Mouse (Mus musculus) heart, postnatal 0 days (tissue): ENCODE measurements at regions not wholly inside any gene's neighbourhood (a gene's known extent, or its start where the extent isn't known, plus 50 kb on each side); places are given as distances from the start of the nearest gene placed in this dataset.
A peak's percentile ranks its signal among the peaks of the same experiment; 100 is the strongest.
"Not testable (repeated sequence)": the region's sequence is repeated elsewhere in the genome, so short reads cannot be mapped to it uniquely, and the experiment has no call there.

Experiments
- ATAC-seq: fragments of 200-750 bp; cut with Nextera tagmentation; 2 replicates; pipeline ENCODE4 v1.8.0; 2017; ENCODE audit warnings: low read depth, moderate number of reproducible peaks, moderate library complexity; ENCODE audit not compliant: insufficient read depth
- DNase-seq: peaks from one replicate; pipeline ENCODE4 v3.0.0-alpha.2; 2016; ENCODE audit warnings: low spot score
- H3K27ac ChIP-seq: fragments of 300-500 bp; sonication (generic); 2 replicates; pipeline ENCODE4 v1.5.1; 2014; ENCODE audit warnings: low read depth, mild to moderate bottlenecking
- H3K27me3 ChIP-seq: fragments of 300-500 bp; sonication (generic); 2 replicates; pipeline ENCODE4 v1.6.1; 2014; ENCODE audit warnings: low read length, mixed read lengths; ENCODE audit not compliant: control insufficient read depth, insufficient read depth
- H3K36me3 ChIP-seq: fragments of 300-500 bp; sonication (generic); replicated peaks from 2 replicates; pipeline ENCODE4 v1.6.1; 2014; ENCODE audit warnings: low read length, mixed read lengths; ENCODE audit not compliant: control insufficient read depth, insufficient read depth
- H3K4me1 ChIP-seq: fragments of 300-500 bp; sonication (generic); 2 replicates; pipeline ENCODE4 v1.6.1; 2014; ENCODE audit warnings: antibody characterized with exemption; ENCODE audit not compliant: control insufficient read depth, insufficient read depth
- H3K4me2 ChIP-seq: fragments of 300-500 bp; sonication (generic); 2 replicates; pipeline ENCODE4 v1.6.1; 2014; ENCODE audit warnings: low read depth, mild to moderate bottlenecking, low read length, moderate library complexity
- H3K4me3 ChIP-seq: fragments of 300-500 bp; sonication (generic); 2 replicates; pipeline ENCODE4 v1.5.1; 2014; ENCODE audit warnings: low read depth, low read length
- H3K9ac ChIP-seq: fragments of 300-500 bp; sonication (generic); replicated peaks from 2 replicates; pipeline ENCODE4 v1.6.1; 2014; ENCODE audit warnings: low read depth, low read length, mixed read lengths
- H3K9me3 ChIP-seq: fragments of 300-500 bp; sonication (generic); replicated peaks from 2 replicates; pipeline ENCODE4 v1.6.1; 2016; ENCODE audit warnings: low read length; ENCODE audit not compliant: control insufficient read depth
- CTCF ChIP-seq: IDR thresholded peaks from 2 replicates; pipeline ENCODE4 v1.5.1; 2016; ENCODE audit warnings: antibody characterized with exemption, control low read depth, low read depth
- EP300 ChIP-seq: IDR thresholded peaks from 2 replicates; pipeline ENCODE4 v1.6.1; 2016; ENCODE audit warnings: antibody characterized with exemption, low read depth
- WGBS: fragments of 180-500 bp; shearing (Covaris S2); extraction: QIAGEN DNeasy Blood & Tissue Kit; methylation state at CpG from one replicate; pipeline ENCODE4 v1.1.7; 2014; 5-methylcytosine and 5-hydroxymethylcytosine counted together

GRCm38 (mm10) chr7:116615984-116616383 is 111.8 kb downstream of the Nucb2 start:
- Histone ChIP-seq H3K9ac (no peak overlapping the region), H3K27ac (no peak overlapping the region), H3K4me3 (no peak overlapping the region), H3K4me2 (no peak overlapping the region), H3K9me3 (no peaks in the 10 kb centered on the region), H3K36me3 (no peaks in the 10 kb centered on the region), H3K4me1 (no peaks in the 10 kb centered on the region), H3K27me3 (no peaks in the 10 kb centered on the region)
- ATAC-seq: no peak
- TF ChIP-seq CTCF (no peak), EP300 (no peak)
- no peak for DNase-seq
- WGBS: 63% methylated on average over 3 of the region's 3 CpGs

- TF ChIP-seq EP300 (no peak), CTCF (no peak)
Observed at GRCm38 (mm10) chr7:116619636-116620035, 115.5 kb downstream of the Nucb2 start.

GRCm38 (mm10) chr7:116620381-116620780 is 116.2 kb downstream of the Nucb2 start:
- H3K4me1 ChIP-seq: no peaks in the 10 kb centered on the region
- DNase-seq (no peak), ATAC-seq (no peak)
- no peak overlapping the region for H3K9ac ChIP-seq
- no peaks in the 10 kb centered on the region for H3K9me3 ChIP-seq
- no peak overlapping the region for H3K4me2 ChIP-seq
- TF ChIP-seq CTCF (no peak), EP300 (no peak)
- H3K36me3 ChIP-seq: no peaks in the 10 kb centered on the region
- H3K27ac ChIP-seq: no peak overlapping the region
- no peak overlapping the region for H3K4me3 ChIP-seq
- WGBS: 59% methylated on average over 4 of the region's 4 CpGs
- no peaks in the 10 kb centered on the region for H3K27me3 ChIP-seq

More at GRCm38 (mm10) chr7:116619636-116620035, 115.5 kb downstream of the Nucb2 start:
- H3K27me3 ChIP-seq: no peaks in the 10 kb centered on the region
- H3K9me3 ChIP-seq: no peaks in the 10 kb centered on the region
- H3K27ac ChIP-seq: no peak overlapping the region
- DNase-seq (no peak), ATAC-seq (no peak)
- WGBS: 45% methylated on average over 2 of the region's 2 CpGs
- H3K4me2 ChIP-seq: no peak overlapping the region
- no peaks in the 10 kb centered on the region for H3K36me3 ChIP-seq
- no peak overlapping the region for H3K9ac ChIP-seq
- H3K4me1 ChIP-seq: no peaks in the 10 kb centered on the region
- no peak overlapping the region for H3K4me3 ChIP-seq

GRCm38 (mm10) chr7:116633210-116633609 is 129.0 kb downstream of the Nucb2 start:
- Histone ChIP-seq H3K9me3 (no peaks in the 10 kb centered on the region), H3K27me3 (no peaks in the 10 kb centered on the region), H3K4me1 (no peaks in the 10 kb centered on the region), H3K4me3 (no peak overlapping the region), H3K9ac (no peak overlapping the region), H3K27ac (no peak overlapping the region), H3K36me3 (no peaks in the 10 kb centered on the region), H3K4me2 (no peak overlapping the region)
- ATAC-seq (no peak), DNase-seq (no peak)
- no peak for TF ChIP-seq CTCF
- no peak for TF ChIP-seq EP300
- 72% methylated on average over 3 of the region's 3 CpGs for WGBS

- TF ChIP-seq CTCF (peak; percentile 73), EP300 (no peak)
- no peak for DNase-seq
- 53% methylated on average over 10 of the region's 10 CpGs for WGBS
Observed at GRCm38 (mm10) chr7:116644902-116645650, 140.9 kb downstream of the Nucb2 start.

GRCm38 (mm10) chr7:116654466-116654865 is 150.3 kb downstream of the Nucb2 start:
- Histone ChIP-seq H3K4me3 (no peak overlapping the region), H3K27ac (no peak overlapping the region), H3K4me1 (no peaks in the 10 kb centered on the region), H3K4me2 (no peak overlapping the region), H3K27me3 (no peaks in the 10 kb centered on the region), H3K36me3 (no peaks in the 10 kb centered on the region), H3K9ac (no peak overlapping the region), H3K9me3 (no peaks in the 10 kb centered on the region)
- ATAC-seq: no peak
- 70% methylated on average over 10 of the region's 10 CpGs for WGBS
- TF ChIP-seq EP300: no peak
- no peak for DNase-seq

More at GRCm38 (mm10) chr7:116644902-116645650, 140.9 kb downstream of the Nucb2 start:
- no peaks in the 10 kb centered on the region for H3K27me3 ChIP-seq
- no peak overlapping the region for H3K9ac ChIP-seq
- no peaks in the 10 kb centered on the region for H3K4me1 ChIP-seq
- H3K4me3 ChIP-seq: no peak overlapping the region
- H3K27ac ChIP-seq: no peak overlapping the region
- no peak for ATAC-seq
- H3K4me2 ChIP-seq: no peak overlapping the region
- no peaks in the 10 kb centered on the region for H3K36me3 ChIP-seq
- H3K9me3 ChIP-seq: no peaks in the 10 kb centered on the region

DNA sequence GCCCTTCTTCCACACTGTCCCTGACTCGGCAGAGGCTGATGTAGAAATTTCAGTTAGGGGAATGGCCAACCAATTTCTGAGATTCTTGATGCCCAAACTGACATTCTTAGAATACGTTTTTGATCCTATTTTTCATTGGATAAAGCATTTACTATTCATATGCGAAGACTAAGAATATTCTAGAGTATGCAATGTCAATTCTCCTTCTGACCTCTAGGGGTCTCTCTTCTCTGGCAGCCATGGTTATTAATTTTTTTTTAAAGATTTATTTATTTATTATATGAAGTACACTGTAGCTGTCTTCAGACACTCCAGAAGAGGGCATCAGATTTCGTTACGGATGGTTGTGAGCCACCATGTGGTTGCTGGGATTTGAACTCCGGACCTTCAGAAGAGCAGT is 152.9 kb downstream of the Nucb2 start:
- not testable (repeated sequence) for H3K4me1 ChIP-seq, H3K4me3 ChIP-seq, H3K27ac ChIP-seq, H3K36me3 ChIP-seq, H3K9ac ChIP-seq, ATAC-seq, DNase-seq, H3K4me2 ChIP-seq, H3K9me3 ChIP-seq, H3K27me3 ChIP-seq
- WGBS: 82% methylated on average over 6 of the region's 6 CpGs
